Mouse (Mus musculus) neural tube, embryonic 13.5 days (tissue): Measurements from ENCODE around the gene Dlgap4. TPM values are rescaled to one million over a fixed set of nuclear protein-coding genes. Genes with fewer than 3 reads are reported as not detected.
A peak's percentile ranks its signal among the peaks of the same experiment; 100 is the strongest.

Source experiments
- ATAC-seq: fragments of 200-750 bp; cut with Nextera tagmentation; 2 replicates; pipeline ENCODE4 v1.8.0; 2017; ENCODE audit warnings: low read depth, mild to moderate bottlenecking, moderate TSS enrichment, moderate library complexity
- H3K27ac ChIP-seq: fragments of 300-500 bp; sonication (generic); replicated peaks from 2 replicates; pipeline ENCODE4 v1.5.1; 2015; ENCODE audit warnings: moderate library complexity, mild to moderate bottlenecking, inconsistent platforms
- H3K27me3 ChIP-seq: fragments of 300-500 bp; sonication (generic); 2 replicates; pipeline ENCODE4 v1.6.1; 2015; ENCODE audit warnings: mild to moderate bottlenecking, inconsistent platforms
- H3K36me3 ChIP-seq: fragments of 300-500 bp; sonication (generic); 2 replicates; pipeline ENCODE4 v1.6.1; 2015; ENCODE audit warnings: mild to moderate bottlenecking, inconsistent platforms
- H3K4me1 ChIP-seq: fragments of 300-500 bp; sonication (generic); replicated peaks from 2 replicates; pipeline ENCODE4 v1.6.1; 2015; ENCODE audit warnings: inconsistent platforms
- H3K4me2 ChIP-seq: fragments of 300-500 bp; sonication (generic); 2 replicates; pipeline ENCODE4 v1.6.1; 2015; ENCODE audit warnings: inconsistent platforms, mild to moderate bottlenecking, moderate library complexity
- H3K4me3 ChIP-seq: fragments of 300-500 bp; sonication (generic); 2 replicates; pipeline ENCODE4 v1.5.1; 2015; ENCODE audit warnings: mild to moderate bottlenecking, inconsistent platforms
- H3K9ac ChIP-seq: fragments of 300-500 bp; sonication (generic); 2 replicates; pipeline ENCODE4 v1.6.1; 2015; ENCODE audit warnings: moderate library complexity, mild to moderate bottlenecking, inconsistent platforms
- H3K9me3 ChIP-seq: fragments of 300-500 bp; sonication (generic); 2 replicates; pipeline ENCODE4 v1.6.1; 2016; ENCODE audit warnings: inconsistent platforms
- WGBS: fragments of 180-500 bp; shearing (Covaris S2); methylation state at CpG from one replicate; pipeline ENCODE4 v1.1.7; 2015; 5-methylcytosine and 5-hydroxymethylcytosine counted together
- polyA plus RNA-seq: library from polyadenylated mRNA; unstranded; fragments of >200 nt; fragmentation: Nextera tagmentation; extraction: Ambion mirVana; gene quantifications from 2 replicates; pipeline ENCODE4 v1.2.1, GENCODE M21; 2015

Gene Dlgap4
- 201 and 209 TPM in 2 replicates for polyA plus RNA-seq

GRCm38 (mm10) chr2:156613541-156614257 lies at the start of gene Dlgap4:
TSS of gene Dlgap4 (plus strand) at chr2:156613705.
- peaks cover 34% of the 10 kb centered on the region for H3K4me1 ChIP-seq
- H3K9me3 ChIP-seq: no peaks in the 10 kb centered on the region
- peak within 1 kb of the TSS; percentile 73 for H3K27ac ChIP-seq
- H3K9ac ChIP-seq: peak within 1 kb of the TSS; percentile 87
- 1% methylated on average over 86 of the region's 103 CpGs for WGBS
- H3K36me3 ChIP-seq: no peaks in the 10 kb centered on the region
- H3K4me3 ChIP-seq: peak within 1 kb of the TSS; percentile 83
- peak; percentile 83 for ATAC-seq
- peak within 1 kb of the TSS; percentile 95 for H3K4me2 ChIP-seq
- peaks cover 68% of the 10 kb centered on the region for H3K27me3 ChIP-seq

GRCm38 (mm10) chr2:156566512-156566911 lies 47.0 kb upstream of the Dlgap4 start:
- Histone ChIP-seq H3K9ac (no peak overlapping the region), H3K27me3 (no peaks in the 10 kb centered on the region), H3K27ac (no peak overlapping the region), H3K36me3 (peaks cover 52% of the 10 kb centered on the region), H3K9me3 (no peaks in the 10 kb centered on the region), H3K4me2 (no peak overlapping the region), H3K4me1 (no peaks in the 10 kb centered on the region), H3K4me3 (no peak overlapping the region)
- 78% methylated on average over 2 of the region's 2 CpGs for WGBS
- no peak for ATAC-seq

- WGBS: 92% methylated on average over 7 of the region's 7 CpGs
- H3K4me3 ChIP-seq: no peak overlapping the region
- H3K27ac ChIP-seq: no peak overlapping the region
- no peak overlapping the region for H3K4me2 ChIP-seq
- H3K9ac ChIP-seq: no peak overlapping the region
- no peaks in the 10 kb centered on the region for H3K4me1 ChIP-seq
- peaks cover 52% of the 10 kb centered on the region for H3K36me3 ChIP-seq
- H3K27me3 ChIP-seq: no peaks in the 10 kb centered on the region
- ATAC-seq: no peak
- no peaks in the 10 kb centered on the region for H3K9me3 ChIP-seq
These were observed 44.9 kb upstream of the Dlgap4 start for GRCm38 (mm10) chr2:156568647-156569046.

- Histone ChIP-seq H3K9me3 (no peaks in the 10 kb centered on the region), H3K4me2 (no peak overlapping the region), H3K36me3 (peaks cover 52% of the 10 kb centered on the region), H3K9ac (no peak overlapping the region), H3K4me3 (no peak overlapping the region), H3K27me3 (no peaks in the 10 kb centered on the region), H3K4me1 (no peaks in the 10 kb centered on the region), H3K27ac (no peak overlapping the region)
- 92% methylated on average over 3 of the region's 3 CpGs for WGBS
- ATAC-seq: no peak
These were observed 44.2 kb upstream of the Dlgap4 start for GRCm38 (mm10) chr2:156569261-156569660.

GRCm38 (mm10) chr2:156571521-156571920 lies 42.0 kb upstream of the Dlgap4 start:
- H3K27ac ChIP-seq: no peak overlapping the region
- H3K36me3 ChIP-seq: peaks cover 36% of the 10 kb centered on the region
- ATAC-seq: no peak
- no peak overlapping the region for H3K4me3 ChIP-seq
- 79% methylated on average over 6 of the region's 6 CpGs for WGBS
- H3K9me3 ChIP-seq: no peaks in the 10 kb centered on the region
- no peaks in the 10 kb centered on the region for H3K27me3 ChIP-seq
- H3K9ac ChIP-seq: no peak overlapping the region
- H3K4me1 ChIP-seq: no peaks in the 10 kb centered on the region
- H3K4me2 ChIP-seq: no peak overlapping the region

- ATAC-seq: no peak
- Histone ChIP-seq H3K4me2 (no peak overlapping the region), H3K27me3 (no peaks in the 10 kb centered on the region), H3K9ac (no peak overlapping the region), H3K4me1 (0 out of 2 replicates have a peak, but pooled peaks cover 5% of the 10 kb centered on the region), H3K4me3 (no peak overlapping the region), H3K9me3 (no peaks in the 10 kb centered on the region), H3K36me3 (no peaks in the 10 kb centered on the region), H3K27ac (no peak overlapping the region)
- 82% methylated on average over 7 of the region's 7 CpGs for WGBS
These were observed 36.5 kb upstream of the Dlgap4 start for GRCm38 (mm10) chr2:156576850-156577587.

- ATAC-seq: no peak
- WGBS: 81% methylated on average over 5 of the region's 5 CpGs
- Histone ChIP-seq H3K9me3 (no peaks in the 10 kb centered on the region), H3K9ac (no peak overlapping the region), H3K27me3 (peaks cover 7% of the 10 kb centered on the region), H3K4me2 (no peak overlapping the region), H3K4me3 (no peak overlapping the region), H3K27ac (no peak overlapping the region), H3K4me1 (peaks cover 18% of the 10 kb centered on the region), H3K36me3 (no peaks in the 10 kb centered on the region)
These were observed 33.0 kb upstream of the Dlgap4 start for GRCm38 (mm10) chr2:156580507-156580906.

- Histone ChIP-seq H3K9me3 (no peaks in the 10 kb centered on the region), H3K4me3 (no peak overlapping the region), H3K4me1 (peaks cover 21% of the 10 kb centered on the region), H3K9ac (no peak overlapping the region), H3K4me2 (no peak overlapping the region), H3K36me3 (no peaks in the 10 kb centered on the region), H3K27ac (no peak overlapping the region), H3K27me3 (peaks cover 7% of the 10 kb centered on the region)
- WGBS: 55% methylated on average over 10 of the region's 10 CpGs
- ATAC-seq: no peak
These were observed 32.3 kb upstream of the Dlgap4 start for GRCm38 (mm10) chr2:156581244-156581643.

GRCm38 (mm10) chr2:156582887-156583286 lies 30.6 kb upstream of the Dlgap4 start:
- Histone ChIP-seq H3K27me3 (peaks cover 7% of the 10 kb centered on the region), H3K9me3 (no peaks in the 10 kb centered on the region), H3K9ac (no peak overlapping the region), H3K36me3 (no peaks in the 10 kb centered on the region), H3K4me2 (no peak overlapping the region), H3K27ac (no peak overlapping the region), H3K4me3 (no peak overlapping the region), H3K4me1 (peaks cover 21% of the 10 kb centered on the region)
- WGBS: 93% methylated on average over 10 of the region's 10 CpGs
- ATAC-seq: no peak

GRCm38 (mm10) chr2:156584154-156584796 lies 29.2 kb upstream of the Dlgap4 start:
- Histone ChIP-seq H3K4me2 (no peak overlapping the region), H3K9ac (no peak overlapping the region), H3K4me3 (no peak overlapping the region), H3K4me1 (peaks cover 21% of the 10 kb centered on the region), H3K36me3 (no peaks in the 10 kb centered on the region), H3K27ac (no peak overlapping the region), H3K9me3 (no peaks in the 10 kb centered on the region), H3K27me3 (peaks cover 7% of the 10 kb centered on the region)
- WGBS: 62% methylated on average over 11 of the region's 11 CpGs
- peak; percentile 40; the same call in 1 of the 2 replicates for ATAC-seq

GRCm38 (mm10) chr2:156584797-156585471 lies 28.6 kb upstream of the Dlgap4 start:
- no peak overlapping the region for H3K4me3 ChIP-seq
- H3K4me1 ChIP-seq: peaks cover 21% of the 10 kb centered on the region
- H3K9ac ChIP-seq: 0 out of 2 replicates have a peak overlapping the region, but pooled peaks have one; percentile 5
- H3K27me3 ChIP-seq: peaks cover 7% of the 10 kb centered on the region
- H3K36me3 ChIP-seq: no peaks in the 10 kb centered on the region
- peak; percentile 59 for ATAC-seq
- peak overlapping the region; percentile 28 for H3K4me2 ChIP-seq
- no peaks in the 10 kb centered on the region for H3K9me3 ChIP-seq
- H3K27ac ChIP-seq: no peak overlapping the region
- WGBS: 24% methylated on average over 14 of the region's 14 CpGs

- Histone ChIP-seq H3K4me3 (no peak overlapping the region), H3K4me1 (peaks cover 13% of the 10 kb centered on the region), H3K36me3 (no peaks in the 10 kb centered on the region), H3K27me3 (no peaks in the 10 kb centered on the region), H3K4me2 (no peak overlapping the region), H3K9me3 (no peaks in the 10 kb centered on the region), H3K27ac (no peak overlapping the region), H3K9ac (no peak overlapping the region)
- ATAC-seq: no peak
- whole genome bisulfite sequencing: 89% methylated on average over 9 of the region's 9 CpGs
These were observed 24.0 kb upstream of the Dlgap4 start for GRCm38 (mm10) chr2:156589481-156589880.
